Mouse (Mus musculus) heart, embryonic 16.5 days (tissue): ENCODE data around the gene Ssbp3. TPM values are rescaled to one million over a fixed set of nuclear protein-coding genes. Genes with fewer than 3 reads are reported as not detected.

ENCODE experiments used
- ATAC-seq: fragments of 200-750 bp; cut with Nextera tagmentation; replicated peaks from 2 replicates; pipeline ENCODE4 v1.8.0; 2017; ENCODE audit warnings: moderate number of reproducible peaks; ENCODE audit not compliant: insufficient read depth, low FRiP score; ENCODE audit errors: extremely low read depth
- H3K27ac ChIP-seq: fragments of 300-500 bp; sonication (generic); 2 replicates; pipeline ENCODE4 v1.5.1; 2014; ENCODE audit warnings: mild to moderate bottlenecking, low read length, control low read depth, moderate library complexity
- H3K27me3 ChIP-seq: fragments of 300-500 bp; sonication (generic); 2 replicates; pipeline ENCODE4 v1.6.1; 2014; ENCODE audit warnings: low read length, mixed read lengths; ENCODE audit not compliant: control insufficient read depth, insufficient read depth
- H3K36me3 ChIP-seq: fragments of 300-500 bp; sonication (generic); 2 replicates; pipeline ENCODE4 v1.6.1; 2014; ENCODE audit not compliant: control insufficient read depth, insufficient read depth
- H3K4me1 ChIP-seq: fragments of 300-500 bp; sonication (generic); 2 replicates; pipeline ENCODE4 v1.6.1; 2014; ENCODE audit warnings: low read length, mixed read lengths; ENCODE audit not compliant: control insufficient read depth, insufficient read depth
- H3K4me2 ChIP-seq: fragments of 300-500 bp; sonication (generic); 2 replicates; pipeline ENCODE4 v1.6.1; 2014; ENCODE audit warnings: low read depth, mild to moderate bottlenecking, control low read depth, low read length
- H3K4me3 ChIP-seq: fragments of 300-500 bp; sonication (generic); 2 replicates; pipeline ENCODE4 v1.5.1; 2014; ENCODE audit warnings: mild to moderate bottlenecking, control low read depth, low read length
- H3K9ac ChIP-seq: fragments of 300-500 bp; sonication (generic); 2 replicates; pipeline ENCODE4 v1.6.1; 2014; ENCODE audit warnings: low read length, control low read depth
- H3K9me3 ChIP-seq: fragments of 300-500 bp; sonication (generic); replicated peaks from 2 replicates; pipeline ENCODE4 v1.6.1; 2016; ENCODE audit warnings: low read length; ENCODE audit not compliant: control insufficient read depth
- WGBS: fragments of 180-500 bp; shearing (Covaris S2); extraction: QIAGEN DNeasy Blood & Tissue Kit; methylation state at CpG from one replicate; pipeline ENCODE4 v1.1.7; 2014; 5-methylcytosine and 5-hydroxymethylcytosine counted together
- polyA plus RNA-seq: library from polyadenylated mRNA; unstranded; fragments of >200 nt; fragmentation: Nextera tagmentation; extraction: Ambion mirVana; gene quantifications from 2 replicates; pipeline ENCODE4 v1.2.1, GENCODE M21; 2015

Ssbp3 gene
- polyA plus RNA-seq, 1 experiment from 2014 or later = 52.9 TPM

GRCm38 (mm10) chr4:107063214-107063613, 152.7 kb downstream of the Ssbp3 start:
- Histone ChIP-seq H3K36me3 (peaks cover 49% of the 10 kb centered on the region), H3K27ac (no peak overlapping the region), H3K27me3 (no peaks in the 10 kb centered on the region), H3K9me3 (no peaks in the 10 kb centered on the region), H3K4me3 (no peak overlapping the region), H3K9ac (no peak overlapping the region), H3K4me2 (no peak overlapping the region), H3K4me1 (peaks cover 6% of the 10 kb centered on the region)
- ATAC-seq = no peak
- WGBS = 83% methylated on average over 3 of the region's 3 CpGs

- H3K27me3 ChIP-seq = no peaks in the 10 kb centered on the region
- peaks cover 44% of the 10 kb centered on the region for H3K36me3 ChIP-seq
These were observed 154.0 kb downstream of the Ssbp3 start for GRCm38 (mm10) chr4:107064394-107065098.

DNA sequence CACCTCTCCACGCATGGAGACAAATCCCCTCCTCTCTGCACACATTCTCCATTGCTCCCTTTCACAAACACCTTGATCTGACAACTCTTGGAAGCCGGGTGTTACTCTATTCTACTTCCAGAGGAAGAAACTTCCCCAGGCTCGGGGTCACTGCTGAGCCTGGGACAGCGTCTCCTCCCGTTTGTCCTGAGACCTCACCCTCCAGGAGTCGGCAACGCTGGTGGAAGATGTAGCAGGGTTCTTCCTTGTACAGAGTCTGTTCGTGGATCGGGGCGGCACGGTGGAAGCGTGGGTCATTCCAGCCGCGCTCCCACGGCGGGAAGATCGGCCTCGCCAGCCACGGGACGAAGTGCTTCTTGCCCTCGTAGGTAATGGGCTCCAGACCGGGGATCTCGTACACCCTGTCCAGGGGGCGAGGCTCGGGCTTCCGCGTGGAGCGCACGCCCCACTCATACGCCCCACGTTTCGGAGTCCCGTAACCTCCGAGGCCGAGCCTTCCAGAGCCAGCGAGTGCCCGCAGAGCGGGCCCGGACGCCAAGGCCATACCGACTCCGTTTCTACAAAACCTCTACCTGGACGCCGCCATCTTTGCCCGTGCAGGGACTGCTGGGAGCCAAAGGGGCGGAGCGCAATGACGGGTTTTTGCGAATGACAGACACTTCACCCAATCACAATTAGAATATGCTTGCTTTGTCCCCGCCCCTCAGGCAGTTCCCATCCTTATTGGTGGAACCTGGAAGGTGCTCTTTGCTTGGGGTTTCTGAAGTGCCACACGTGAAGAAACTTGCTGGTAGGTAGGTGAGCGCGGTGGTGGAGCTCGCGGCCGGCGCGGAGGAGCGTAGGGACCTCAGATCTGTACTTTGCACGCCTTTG, 156.0 kb downstream of the Ssbp3 start, which contains the start of the genes Mrpl37 and Cyb5rl:
Mrpl37 (minus strand) TSS at position 617 of the 873 bp plus-strand sequence.
Cyb5rl (plus strand) TSS at position 737 of the 873 bp plus-strand sequence.
- peaks cover 29% of the 10 kb centered on the region for H3K36me3 ChIP-seq
- peak within 1 kb of the TSS; percentile 85 for H3K9ac ChIP-seq
- peak within 1 kb of the TSS; percentile 97 for H3K4me2 ChIP-seq
- no peaks in the 10 kb centered on the region for H3K9me3 ChIP-seq
- peaks cover 6% of the 10 kb centered on the region for H3K4me1 ChIP-seq
- peak within 1 kb of the TSS; percentile 72 for H3K4me3 ChIP-seq
- peak; percentile 99 for ATAC-seq
- under 1% methylated on average over 60 of the region's 60 CpGs for WGBS
- peak within 1 kb of the TSS; percentile 43; the same call in 1 of the 2 replicates for H3K27ac ChIP-seq
- no peaks in the 10 kb centered on the region for H3K27me3 ChIP-seq

More at GRCm38 (mm10) chr4:107064394-107065098, 154.0 kb downstream of the Ssbp3 start:
- no peak overlapping the region for H3K4me3 ChIP-seq
- ATAC-seq = no peak
- peaks cover 6% of the 10 kb centered on the region for H3K4me1 ChIP-seq
- WGBS = 88% methylated on average over 5 of the region's 5 CpGs
- no peak overlapping the region for H3K9ac ChIP-seq
- no peak overlapping the region for H3K27ac ChIP-seq
- no peaks in the 10 kb centered on the region for H3K9me3 ChIP-seq
- no peak overlapping the region for H3K4me2 ChIP-seq

DNA sequence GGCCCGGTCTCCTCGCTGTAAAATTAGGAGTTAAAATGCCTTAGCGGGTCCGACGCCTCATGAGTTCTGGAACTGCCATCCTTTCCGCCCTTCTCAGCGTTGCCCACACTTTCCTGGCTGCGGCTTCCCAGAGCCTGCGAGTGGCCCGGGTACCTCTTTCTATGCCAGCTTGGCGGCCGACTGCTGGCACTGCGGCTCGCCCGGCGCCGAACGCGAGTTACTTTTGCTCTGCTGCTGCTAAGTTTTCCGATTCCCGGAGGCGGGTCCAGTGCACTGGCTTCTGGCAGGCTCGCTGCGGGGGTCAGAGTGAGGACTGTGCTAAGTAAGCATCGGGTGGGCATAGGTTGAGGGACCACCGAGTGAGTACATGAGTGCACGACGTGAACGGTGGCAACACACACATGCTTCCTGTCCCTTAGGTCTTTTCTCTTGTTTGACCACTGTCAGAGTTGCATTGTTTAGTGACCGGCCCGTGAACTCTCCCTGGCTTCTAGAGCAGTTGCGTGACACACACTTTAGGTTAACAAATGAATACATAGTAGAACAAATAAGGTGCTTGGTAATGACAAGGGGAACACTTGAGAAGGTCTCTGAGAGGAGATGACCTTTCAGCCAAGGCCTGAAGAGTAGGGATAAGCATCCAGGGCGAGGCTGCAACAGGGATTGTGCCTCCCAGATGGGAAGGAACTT, 156.8 kb downstream of the Ssbp3 start:
- no peaks in the 10 kb centered on the region for H3K9me3 ChIP-seq
- peak overlapping the region; percentile 97 for H3K4me2 ChIP-seq
- H3K27ac ChIP-seq = peak overlapping the region; percentile 43; the same call in 1 of the 2 replicates
- WGBS = 4% methylated on average over 33 of the region's 33 CpGs
- no peaks in the 10 kb centered on the region for H3K27me3 ChIP-seq
- H3K36me3 ChIP-seq = peaks cover 22% of the 10 kb centered on the region
- H3K4me1 ChIP-seq = peaks cover 6% of the 10 kb centered on the region
- ATAC-seq = peak; percentile 37
- peak overlapping the region; percentile 81 for H3K9ac ChIP-seq
- H3K4me3 ChIP-seq = peak overlapping the region; percentile 72

DNA sequence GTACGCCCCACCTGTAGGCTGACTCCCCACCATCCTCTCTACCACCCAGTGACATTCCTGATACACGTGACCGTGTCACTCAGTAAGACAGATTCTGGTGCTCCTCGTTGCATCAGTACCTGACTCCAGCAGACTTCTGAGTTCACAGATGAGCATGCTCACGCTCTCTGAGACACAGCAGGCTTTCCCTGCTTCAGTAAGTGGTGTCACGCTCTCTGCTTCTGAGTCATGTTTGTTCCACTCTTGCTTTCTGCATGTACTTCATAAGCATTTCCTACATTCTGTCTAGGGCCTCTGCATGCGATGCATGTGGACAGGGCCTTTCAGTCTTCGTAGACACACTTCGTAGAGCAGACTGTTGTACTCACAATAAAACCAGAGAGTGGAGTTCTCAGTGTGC, 161.8 kb downstream of the Ssbp3 start:
- Histone ChIP-seq H3K27me3 (no peaks in the 10 kb centered on the region), H3K4me3 (no peak overlapping the region), H3K9me3 (no peaks in the 10 kb centered on the region), H3K4me1 (0 out of 2 replicates have a peak, but pooled peaks cover 5% of the 10 kb centered on the region), H3K27ac (no peak overlapping the region), H3K9ac (no peak overlapping the region), H3K4me2 (no peak overlapping the region), H3K36me3 (no peaks in the 10 kb centered on the region)
- 80% methylated on average over 9 of the region's 9 CpGs for WGBS
- no peak for ATAC-seq

DNA sequence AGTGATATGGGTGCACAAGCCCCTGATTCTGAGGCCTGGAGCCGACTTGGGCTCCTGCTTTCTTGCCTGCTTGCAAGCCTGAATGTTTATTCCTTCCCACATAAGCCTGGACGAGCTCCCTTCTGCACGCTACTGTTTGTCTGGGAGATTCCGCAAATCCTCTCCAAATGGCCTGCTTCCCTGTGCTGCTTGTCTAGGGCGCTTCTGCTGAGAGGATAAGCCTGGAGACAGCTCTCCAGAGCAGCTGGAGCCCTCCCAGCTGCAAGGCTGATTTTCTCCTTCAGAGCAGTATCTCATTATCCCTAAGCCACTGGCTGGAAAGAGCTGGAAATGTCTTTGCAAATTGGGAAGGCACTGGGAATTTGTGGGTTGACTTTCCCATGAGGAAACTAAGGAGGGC, 165.0 kb downstream of the Ssbp3 start:
- no peaks in the 10 kb centered on the region for H3K9me3 ChIP-seq
- WGBS = 73% methylated on average over 5 of the region's 5 CpGs
- no peak for ATAC-seq
- no peak overlapping the region for H3K4me3 ChIP-seq
- H3K9ac ChIP-seq = no peak overlapping the region
- no peak overlapping the region for H3K4me2 ChIP-seq
- 0 out of 2 replicates have a peak, but pooled peaks cover 3% of the 10 kb centered on the region for H3K4me1 ChIP-seq
- H3K27ac ChIP-seq = no peak overlapping the region
- H3K36me3 ChIP-seq = no peaks in the 10 kb centered on the region
- no peaks in the 10 kb centered on the region for H3K27me3 ChIP-seq

- H3K4me3 ChIP-seq = no peak overlapping the region
- no peak for ATAC-seq
- WGBS = 85% methylated on average over 4 of the region's 4 CpGs
- H3K4me2 ChIP-seq = no peak overlapping the region
- no peak overlapping the region for H3K9ac ChIP-seq
- no peaks in the 10 kb centered on the region for H3K9me3 ChIP-seq
- no peaks in the 10 kb centered on the region for H3K27me3 ChIP-seq
- no peaks in the 10 kb centered on the region for H3K36me3 ChIP-seq
- 0 out of 2 replicates have a peak, but pooled peaks cover 3% of the 10 kb centered on the region for H3K4me1 ChIP-seq
- H3K27ac ChIP-seq = no peak overlapping the region
These were observed 168.4 kb downstream of the Ssbp3 start for GRCm38 (mm10) chr4:107078894-107079293.

GRCm38 (mm10) chr4:107079716-107080115, 169.2 kb downstream of the Ssbp3 start:
- Histone ChIP-seq H3K4me3 (no peak overlapping the region), H3K4me2 (no peak overlapping the region), H3K27me3 (no peaks in the 10 kb centered on the region), H3K27ac (no peak overlapping the region), H3K9ac (no peak overlapping the region), H3K9me3 (no peaks in the 10 kb centered on the region), H3K4me1 (0 out of 2 replicates have a peak, but pooled peaks cover under 1% of the 10 kb centered on the region), H3K36me3 (no peaks in the 10 kb centered on the region)
- ATAC-seq = no peak
